Mouse (Mus musculus): ENCODE measurements around the gene Kctd8. TPM values are rescaled to one million over a fixed set of nuclear protein-coding genes. Genes with fewer than 3 reads are reported as not detected.

The Kctd8 gene
- polyA plus RNA-seq, 1 experiment = 25.7 TPM

GRCm38 (mm10) chr5:69141082-69141481, 200.4 kb downstream of the Kctd8 start:
- no peak overlapping the region for H3K4me3 ChIP-seq (replicated peaks; ENCODE audit: insufficient read depth, low read depth, low read length)
- H3K27me3 ChIP-seq (ENCODE audit: control insufficient read depth, insufficient read depth, low read length) = no peaks in the 10 kb centered on the region
- no peak overlapping the region for H3K27ac ChIP-seq (ENCODE audit: insufficient read depth, low read length)
- 96% methylated on average over 4 of the region's 4 CpGs for WGBS
- DNase-seq = no peak
- H3K4me1 ChIP-seq (ENCODE audit: control insufficient read depth, insufficient read depth, low read length) = no peaks in the 10 kb centered on the region
- TF ChIP-seq CTCF (IDR thresholded peaks at IDR 0.05; ENCODE audit: borderline replicate concordance, insufficient read depth, low read depth, low read length) (no peak), POLR2A (IDR thresholded peaks at IDR 0.05; ENCODE audit: borderline replicate concordance, insufficient read depth, low read length) (no peak)

GRCm38 (mm10) chr5:69108718-69109117, 232.8 kb downstream of the Kctd8 start:
- TF ChIP-seq CTCF (IDR thresholded peaks at IDR 0.05; ENCODE audit: borderline replicate concordance, insufficient read depth, low read depth, low read length) = no peak
- TF ChIP-seq POLR2A (IDR thresholded peaks at IDR 0.05; ENCODE audit: borderline replicate concordance, insufficient read depth, low read length) = no peak
- no peak for DNase-seq
- WGBS = 84% methylated on average over 2 of the region's 2 CpGs

GRCm38 (mm10) chr5:69088912-69089311, 252.6 kb downstream of the Kctd8 start:
- Histone ChIP-seq H3K27me3 (ENCODE audit: control insufficient read depth, insufficient read depth, low read length) (no peaks in the 10 kb centered on the region), H3K27ac (ENCODE audit: insufficient read depth, low read length) (no peak overlapping the region), H3K4me1 (ENCODE audit: control insufficient read depth, insufficient read depth, low read length) (no peaks in the 10 kb centered on the region), H3K4me3 (replicated peaks; ENCODE audit: insufficient read depth, low read depth, low read length) (no peak overlapping the region)
- TF ChIP-seq CTCF (IDR thresholded peaks at IDR 0.05; ENCODE audit: borderline replicate concordance, insufficient read depth, low read depth, low read length) (no peak), POLR2A (IDR thresholded peaks at IDR 0.05; ENCODE audit: borderline replicate concordance, insufficient read depth, low read length) (no peak)
- DNase-seq = no peak

More at GRCm38 (mm10) chr5:69108718-69109117, 232.8 kb downstream of the Kctd8 start:
- H3K27me3 ChIP-seq (ENCODE audit: control insufficient read depth, insufficient read depth, low read length) = no peaks in the 10 kb centered on the region
- no peak overlapping the region for H3K27ac ChIP-seq (ENCODE audit: insufficient read depth, low read length)
- no peak overlapping the region for H3K4me3 ChIP-seq (replicated peaks; ENCODE audit: insufficient read depth, low read depth, low read length)
- no peaks in the 10 kb centered on the region; the same call in 1 of the 2 replicates for H3K4me1 ChIP-seq (ENCODE audit: control insufficient read depth, insufficient read depth, low read length)

Other genes with a start within 250 kb of the Kctd8 start
- gene Yipf7, start 201.0 kb upstream of the Kctd8 start, polyA plus RNA-seq (2012; rRNA removed) = 0.31 and 1.2 TPM in 2 replicates
- 29.3 and 30.7 TPM in 2 replicates for gene Guf1, start 215.2 kb upstream of the Kctd8 start, polyA plus RNA-seq (2012; rRNA removed)